Mouse (Mus musculus): ENCODE measurements around the gene Fscn1.

- TF ChIP-seq POLR2A (IDR thresholded peaks at IDR 0.05; ENCODE audit: borderline replicate concordance, extremely low read depth, insufficient read depth, insufficient read length, poor library complexity, severe bottlenecking): no peak
- TF ChIP-seq CTCF (IDR thresholded peaks at IDR 0.05; ENCODE audit: borderline replicate concordance, extremely low read depth, insufficient read depth, insufficient read length): no peak
These were observed 27.4 kb upstream of the Fscn1 start for GRCm38 (mm10) chr5:142932731-142933130.
